Mouse (Mus musculus) megakaryocyte, embryonic 14.5 days (primary cell): ENCODE results near the gene Exoc7.

Experiments used
- FLI1 ChIP-seq: IDR thresholded peaks from 2 replicates; pipeline ENCODE4 v1.6.1; 2012; ENCODE audit warnings: low read length, inconsistent platforms, mixed read lengths
- GATA1 ChIP-seq: IDR thresholded peaks from 3 replicates; pipeline ENCODE4 v1.6.1; 2012; ENCODE audit warnings: mixed read lengths, low read length, inconsistent platforms, borderline replicate concordance

GRCm38 (mm10) chr11:116282089-116282488 is 24.9 kb downstream of the Exoc7 start:
- TF ChIP-seq FLI1 (no peak), GATA1 (no peak)
